Mouse (Mus musculus): ENCODE results near the gene Ly6g6c.

DNA sequence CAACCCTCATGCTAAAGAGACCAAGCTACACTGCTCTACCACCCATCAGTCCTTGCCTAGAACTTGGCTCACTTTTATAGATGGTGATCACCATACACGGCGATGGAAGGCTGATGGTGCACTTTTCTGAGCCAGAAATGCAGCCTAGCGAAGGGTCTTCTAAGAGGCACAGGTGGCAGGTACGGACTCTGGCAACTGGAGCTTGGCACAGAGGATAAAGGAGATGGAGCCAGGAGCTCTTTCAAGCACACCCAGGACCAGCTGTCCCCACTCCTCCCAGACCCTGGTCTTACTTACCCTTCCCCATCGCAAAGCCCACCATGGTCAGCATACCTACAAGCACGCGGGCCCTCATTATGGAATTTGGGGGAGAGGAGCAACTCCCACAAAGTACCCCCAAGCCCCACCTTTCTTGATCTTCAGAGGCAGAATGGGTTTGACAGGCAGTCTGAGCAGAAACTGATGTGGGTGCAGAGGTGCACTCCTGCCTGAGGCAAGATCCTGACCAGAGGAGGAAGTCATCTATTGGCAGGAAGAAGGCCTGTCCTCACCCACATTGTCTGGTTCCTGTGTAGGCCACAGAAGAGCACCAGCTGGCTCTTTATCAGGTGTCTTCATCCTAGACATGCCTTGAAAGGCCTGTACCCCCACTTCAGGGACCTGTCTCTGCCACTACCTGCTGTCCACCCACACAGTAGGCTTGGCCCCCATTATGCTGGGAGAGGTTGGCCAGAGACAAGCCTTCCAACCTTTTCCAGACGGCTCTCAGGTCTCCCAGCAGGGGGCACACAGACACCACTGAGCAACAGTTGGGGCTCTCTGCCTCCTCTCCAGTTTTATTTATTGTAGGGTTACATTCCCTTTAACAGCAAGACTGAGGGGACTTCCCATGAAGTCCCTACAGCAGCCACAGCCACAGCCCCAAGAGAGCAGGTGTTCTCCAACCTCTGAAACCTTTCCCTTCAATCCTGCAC is 50.1 kb downstream of the Ly6g6c start, which contains the start of gene Ly6g5b:
- TF ChIP-seq GATA1 (IDR thresholded peaks at IDR 0.05; ENCODE audit: low read length) (no peak), TAL1 (IDR thresholded peaks at IDR 0.05; ENCODE audit: low read length) (no peak)

Measured in erythroblast, embryonic 14.5 days (primary cell).